Mouse (Mus musculus): ENCODE measurements around the gene Dgki.
"Not testable (repeated sequence)": the region's sequence is repeated elsewhere in the genome, so short reads cannot be mapped to it uniquely, and the experiment has no call there.

Dgki gene

GRCm38 (mm10) chr6:37142991-37143866 lies 156.8 kb downstream of the Dgki start:
- DNase-seq = peak; percentile 37 to 53

GRCm38 (mm10) chr6:37138816-37139215 lies 161.2 kb downstream of the Dgki start:
- no peak for DNase-seq

GRCm38 (mm10) chr6:37131257-37131656 lies 168.7 kb downstream of the Dgki start:
- DNase-seq = no peak

DNA sequence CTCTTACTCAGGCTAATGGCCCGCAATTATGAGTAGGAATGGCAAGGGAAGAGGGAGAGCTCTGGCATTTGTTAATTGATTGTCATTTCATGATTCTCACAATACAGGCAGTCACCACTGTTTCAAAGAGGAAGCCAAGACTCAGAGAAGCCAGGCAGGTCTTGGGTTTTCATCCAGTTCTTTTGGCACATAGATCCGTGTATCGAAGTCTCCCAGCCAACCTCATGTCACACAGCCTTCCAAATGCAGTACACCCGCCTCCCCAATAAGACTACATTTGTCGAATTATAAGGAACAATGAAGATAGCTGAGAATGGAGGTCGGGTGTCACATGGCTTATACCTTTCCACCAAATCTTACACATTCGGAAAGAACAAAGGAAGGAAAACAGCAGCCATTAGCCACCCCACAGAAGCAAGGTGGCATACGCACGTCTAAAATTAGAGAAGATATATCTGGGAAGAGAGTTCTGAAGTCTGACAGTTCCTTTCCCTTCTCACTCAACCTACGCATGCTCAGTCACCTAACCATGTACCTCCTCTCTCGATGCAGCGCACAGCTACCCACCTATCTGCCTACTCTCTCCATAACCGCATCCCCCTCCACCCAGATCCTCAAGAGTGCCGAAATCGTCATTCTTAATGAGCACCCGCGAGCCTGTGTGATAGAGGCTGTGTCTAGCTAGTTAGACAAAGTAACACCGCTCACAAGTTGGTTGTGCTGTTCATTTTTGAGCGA lies 179.4 kb downstream of the Dgki start:
- no peak for DNase-seq

DNA sequence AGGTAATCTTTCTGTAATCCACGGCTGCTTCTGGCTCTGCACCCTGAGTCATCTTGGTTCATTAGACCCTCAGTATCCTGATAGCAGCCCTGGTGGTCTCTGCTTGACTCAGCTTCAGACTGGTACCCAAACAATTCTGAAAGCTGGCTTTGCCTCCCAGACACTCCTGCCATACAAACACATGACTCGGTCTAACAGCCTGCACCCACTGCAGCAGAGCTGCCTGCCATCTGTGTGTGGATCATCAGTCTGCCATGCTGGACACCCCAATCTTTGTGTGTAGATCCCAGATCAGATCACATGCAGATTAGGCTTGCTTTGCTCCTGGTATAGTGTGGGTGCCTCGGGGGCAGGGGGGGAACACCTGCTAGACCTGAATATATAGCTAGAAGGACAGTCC lies 180.8 kb downstream of the Dgki start:
- no peak for DNase-seq

- no peak for DNase-seq
Measured at GRCm38 (mm10) chr6:37113048-37113447, 186.9 kb downstream of the Dgki start.

DNA sequence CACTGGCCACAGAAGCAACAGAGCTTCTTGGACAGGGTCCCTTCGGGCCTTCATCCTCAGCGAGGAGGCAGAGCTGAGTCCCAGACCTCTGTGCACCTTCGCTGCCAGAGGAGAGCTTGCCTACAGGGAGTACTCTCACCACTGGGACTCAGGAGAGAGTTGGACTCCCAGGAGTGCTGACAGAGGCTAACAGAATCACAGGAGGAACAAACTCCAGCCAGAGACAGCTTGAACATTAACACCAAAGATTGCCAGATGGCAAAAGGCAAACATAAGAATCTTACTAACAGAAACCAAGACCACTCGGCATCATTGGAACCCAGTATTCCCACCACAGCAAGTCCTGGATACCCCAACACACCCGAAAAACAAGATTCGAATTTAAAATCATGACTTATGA lies 193.7 kb downstream of the Dgki start:
- not testable (repeated sequence) for DNase-seq

- DNase-seq = no peak
Measured at GRCm38 (mm10) chr6:37100413-37100812, 199.6 kb downstream of the Dgki start.

GRCm38 (mm10) chr6:37097356-37098155 lies 202.4 kb downstream of the Dgki start:
- peak; percentile 81 to 87 for DNase-seq

GRCm38 (mm10) chr6:37096840-37097305 lies 203.1 kb downstream of the Dgki start:
- DNase-seq = no peak

GRCm38 (mm10) chr6:37089148-37090111 lies 210.6 kb downstream of the Dgki start:
- no peak for DNase-seq

GRCm38 (mm10) chr6:37082990-37083389 lies 217.0 kb downstream of the Dgki start:
- no peak for DNase-seq

DNA sequence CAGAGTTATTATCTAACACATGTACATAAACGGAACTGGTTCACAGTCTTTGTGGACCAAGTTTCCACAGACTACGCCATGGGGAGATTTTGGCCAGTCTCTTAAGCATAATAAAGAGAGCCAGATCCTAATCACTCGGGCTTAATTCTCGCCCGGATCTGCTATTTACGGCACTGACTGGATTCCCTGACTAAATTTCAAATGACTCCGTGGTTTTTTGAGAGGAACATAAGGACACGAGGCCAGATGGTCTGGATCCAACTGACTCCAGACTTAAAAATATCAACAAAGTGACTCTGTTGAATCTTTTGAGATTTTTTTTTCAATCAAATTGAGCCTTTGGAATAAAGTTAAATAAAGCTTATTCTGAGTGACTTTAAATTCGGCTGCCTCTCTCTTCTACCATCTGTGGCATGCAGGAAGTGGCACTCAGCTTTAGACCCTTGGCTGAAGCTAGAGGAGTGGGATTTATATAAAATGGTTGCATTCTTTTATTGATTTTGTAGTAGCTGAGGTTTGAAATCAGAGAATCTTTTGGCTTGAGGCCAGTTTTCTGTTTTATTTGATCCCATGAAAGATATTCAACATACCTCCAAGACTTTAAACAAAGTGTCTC lies 227.5 kb downstream of the Dgki start:
- peak in 1 of 2 experiments; percentile 11 for DNase-seq

DNA sequence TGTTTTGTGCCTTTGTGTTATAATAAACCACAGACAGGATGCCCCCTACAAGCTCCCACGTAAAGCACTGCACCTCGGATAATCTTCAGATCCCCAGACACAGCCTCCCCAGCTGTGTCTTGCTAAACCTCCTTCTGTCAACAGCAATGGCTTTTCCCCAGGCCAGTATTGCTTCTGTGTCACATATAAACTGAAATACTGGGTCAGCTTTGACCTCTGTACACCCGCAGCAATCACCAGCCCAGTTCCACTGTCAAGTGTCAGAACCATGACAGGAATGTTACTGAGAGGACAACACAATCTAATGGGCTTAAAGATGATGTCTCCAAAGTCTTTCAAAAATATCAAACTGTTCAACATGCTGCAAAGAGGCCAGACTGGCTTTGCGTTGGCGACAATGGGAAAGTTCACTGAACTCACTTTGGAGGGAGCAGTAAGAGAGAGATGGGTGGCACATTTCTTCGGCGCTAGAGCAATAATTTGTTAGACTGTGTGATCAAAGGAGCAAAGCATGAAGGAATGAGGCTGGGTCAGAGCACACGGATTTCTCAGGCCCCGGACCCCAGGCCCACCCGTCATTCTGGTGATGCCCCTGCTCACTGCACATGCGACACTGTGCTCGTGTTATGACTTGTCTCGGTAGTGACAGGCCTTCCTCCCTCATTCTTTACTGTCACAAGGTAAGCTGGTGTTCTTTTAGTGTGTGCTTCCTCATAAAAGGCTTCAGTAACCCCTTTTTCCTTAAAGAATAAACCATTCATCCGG lies 230.0 kb downstream of the Dgki start:
- DNase-seq = no peak

GRCm38 (mm10) chr6:37068737-37069136 lies 231.2 kb downstream of the Dgki start:
- peak; percentile 42 to 43 for DNase-seq

DNA sequence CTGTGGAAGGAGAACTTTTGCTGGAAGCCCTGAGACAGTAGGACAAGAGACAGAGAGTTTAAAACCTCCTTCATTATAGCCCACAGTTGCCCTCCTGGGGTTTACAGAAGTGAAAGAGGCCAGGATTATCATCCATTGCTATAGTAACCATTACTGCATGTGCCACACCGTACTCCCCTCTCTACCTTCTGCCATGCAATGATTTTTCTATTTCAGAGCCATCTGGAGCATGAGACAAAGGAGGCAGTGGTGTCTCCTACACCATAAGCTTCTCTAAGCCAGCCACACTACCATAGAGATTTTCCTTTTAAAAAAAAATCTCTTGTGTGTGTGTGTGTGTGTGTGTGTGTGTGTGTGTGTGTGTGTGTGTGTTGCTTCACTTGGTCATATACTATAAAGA lies 232.6 kb downstream of the Dgki start:
- DNase-seq = no peak

- no peak for DNase-seq
Measured at GRCm38 (mm10) chr6:37064214-37064830, 235.7 kb downstream of the Dgki start.

DNA sequence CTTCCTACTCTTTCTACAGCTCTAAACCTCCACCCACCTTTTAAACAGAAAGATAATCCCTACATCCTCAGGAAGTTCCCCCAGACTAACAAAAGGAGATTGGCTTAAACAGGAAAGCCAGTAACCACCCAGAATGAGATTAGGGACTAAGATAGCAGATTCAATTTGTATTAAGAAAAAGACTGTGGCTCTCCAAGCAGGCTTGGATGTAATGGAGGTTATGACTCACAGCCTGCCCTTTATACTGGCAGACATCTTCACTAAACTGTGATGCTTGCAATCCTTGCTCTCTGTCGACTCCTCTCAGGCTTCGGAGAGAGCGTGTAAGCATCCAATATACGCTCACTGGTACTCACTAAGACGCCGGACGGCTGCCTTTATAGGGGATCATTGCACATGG lies 236.7 kb downstream of the Dgki start:
- DNase-seq = no peak

- DNase-seq = no peak
Measured at GRCm38 (mm10) chr6:37060114-37060513, 239.9 kb downstream of the Dgki start.

- DNase-seq = no peak
Measured at GRCm38 (mm10) chr6:37057957-37058356, 242.0 kb downstream of the Dgki start.

Data from cerebellum, adult 18-20 months (tissue).